Mouse (Mus musculus) thymus, adult 2 months (tissue): ENCODE data around the gene Kdm4a.

ENCODE experiments used
- CTCF ChIP-seq: fragments of 200-500 bp; IDR thresholded peaks from 2 replicates; pipeline ENCODE4 v1.5.1; 2012; ENCODE audit warnings: mild to moderate bottlenecking, control low read depth, low read length, moderate library complexity, borderline replicate concordance; ENCODE audit not compliant: control insufficient read depth, poor library complexity, insufficient read depth; ENCODE audit errors: extremely low read depth
- POLR2A ChIP-seq: fragments of 200-500 bp; IDR thresholded peaks from 2 replicates; pipeline ENCODE4 v1.6.1; 2012; ENCODE audit warnings: mild to moderate bottlenecking, low read length, control low read depth, moderate library complexity; ENCODE audit not compliant: control insufficient read depth, poor library complexity, insufficient read depth; ENCODE audit errors: extremely low read depth

- 0 out of 2 replicates have a peak, but pooled peaks have one; percentile 45 for TF ChIP-seq CTCF
- TF ChIP-seq POLR2A = no peak
Measured at GRCm38 (mm10) chr4:118089939-118090338, 89.9 kb downstream of the Kdm4a start.
